Mouse (Mus musculus) left cerebral cortex, adult 2 months (tissue): Measurements from ENCODE around the gene Cd207. TPM values are rescaled to one million over a fixed set of nuclear protein-coding genes. Genes with fewer than 3 reads are reported as not detected.
A peak's percentile ranks its signal among the peaks of the same experiment; 100 is the strongest.

Experiments
- DNase-seq, 2 experiments: peaks; one replicate each; pipeline ENCODE4 v3.0.0; 2021 to 2022; ENCODE audit warnings: low spot score in 2 of 2, mixed read lengths in 1 of 2; ENCODE audit errors: extremely low spot score in 1 of 2
- H3K27ac ChIP-seq: fragments of 200-600 bp; 2 replicates; pipeline ENCODE4 v1.8.1; 2022
- H3K4me3 ChIP-seq: fragments of 200-600 bp; 2 replicates; pipeline ENCODE4 v1.8.1; 2022
- CTCF ChIP-seq: fragments of 200-600 bp; IDR thresholded peaks from 2 replicates; pipeline ENCODE4 v1.8.1; 2022; ENCODE audit warnings: antibody characterized with exemption, mild to moderate bottlenecking, moderate library complexity
- intact Hi-C: fragments of 180-260 bp; cut with DNase I; formaldehyde crosslinking; loops from one replicate; pipeline ENCODE4 v1.15.1; 2025
- long read RNA-seq, 2 experiments: library from polyadenylated mRNA; stranded (forward); transcript quantifications; one replicate each; pipeline ENCODE4 v2.0.0; 2021; ENCODE audit warnings: borderline mapping rate in 2 of 2
- total RNA-seq, 2 experiments: library from RNA; stranded (reverse); gene quantifications; 2 replicates each; pipeline ENCODE4 v1.2.3; 2021

Cd207 gene
- total RNA-seq: not detected
- long read RNA-seq, experiment 1: 0 reads
- long read RNA-seq, experiment 2: 0 reads

- Histone ChIP-seq H3K27ac (no peak within 1 kb of the TSS), H3K4me3 (no peak within 1 kb of the TSS)
- DNase-seq: no peak
- no peak for TF ChIP-seq CTCF
- intact Hi-C loops: loop anchor here (10.0 kb wide), 2 partner anchors 393 to 453 kb away; no protein-coding TSS in a partner anchor
Observed at GRCm38 (mm10) chr6:83677757-83678156, at the start of gene Cd207. Gene Cd207 (minus strand): TSS chr6:83677857.

- DNase-seq: no peak
- intact Hi-C loops: no loop called here
- no peak overlapping the region for H3K4me3 ChIP-seq
- TF ChIP-seq CTCF: peak; percentile 20
- H3K27ac ChIP-seq: no peak overlapping the region
Observed at GRCm38 (mm10) chr6:83727178-83727577, 49.5 kb upstream of the Cd207 start.

GRCm38 (mm10) chr6:83722526-83722925 is 44.9 kb upstream of the Cd207 start:
- DNase-seq: no peak
- intact Hi-C loops: no loop called here
- TF ChIP-seq CTCF: no peak
- Histone ChIP-seq H3K4me3 (no peak overlapping the region), H3K27ac (no peak overlapping the region)

- no peak for TF ChIP-seq CTCF
- no peak overlapping the region for H3K4me3 ChIP-seq
- no peak overlapping the region for H3K27ac ChIP-seq
- intact Hi-C loops: loop anchor here (10.0 kb wide), 1 partner anchor 642 kb away; the partner anchor contains the start of genes Pcgf1 and Tlx2
- no peak for DNase-seq
Observed at GRCm38 (mm10) chr6:83717026-83717425, 39.4 kb upstream of the Cd207 start.

GRCm38 (mm10) chr6:83715461-83716196 is 38.0 kb upstream of the Cd207 start:
- no peak for TF ChIP-seq CTCF
- Histone ChIP-seq H3K27ac (no peak overlapping the region), H3K4me3 (no peak overlapping the region)
- intact Hi-C loops: loop anchor here (10.0 kb wide), 1 partner anchor 641 kb away; the partner anchor contains the start of genes Pcgf1 and Tlx2
- no peak for DNase-seq

GRCm38 (mm10) chr6:83714221-83715123 is 36.8 kb upstream of the Cd207 start:
- H3K27ac ChIP-seq: no peak overlapping the region
- DNase-seq: no peak
- intact Hi-C loops: loop anchor here (1.0 to 10.0 kb wide), 2 partner anchors 14 to 640 kb away; partner anchors contain the start of genes Pcgf1 and Tlx2
- TF ChIP-seq CTCF: no peak
- H3K4me3 ChIP-seq: no peak overlapping the region

- intact Hi-C loops: loop anchor here (1.0 to 10.0 kb wide), 2 partner anchors 13 to 639 kb away; partner anchors contain the start of genes Pcgf1 and Tlx2
- DNase-seq: no peak
- no peak for TF ChIP-seq CTCF
- H3K4me3 ChIP-seq: no peak overlapping the region
- no peak overlapping the region for H3K27ac ChIP-seq
Observed at GRCm38 (mm10) chr6:83713271-83714136, 35.8 kb upstream of the Cd207 start.

GRCm38 (mm10) chr6:83711725-83712475 is 34.2 kb upstream of the Cd207 start:
- H3K27ac ChIP-seq: no peak overlapping the region
- intact Hi-C loops: loop anchor here (10.0 kb wide), 1 partner anchor 637 kb away; the partner anchor contains the start of genes Pcgf1 and Tlx2
- no peak for TF ChIP-seq CTCF
- DNase-seq: no peak
- H3K4me3 ChIP-seq: no peak overlapping the region

- no peak for DNase-seq
- Histone ChIP-seq H3K27ac (no peak within 1 kb of the TSS), H3K4me3 (0 out of 2 replicates have a peak within 1 kb of the TSS, but pooled peaks have one; percentile 7)
- TF ChIP-seq CTCF: no peak
- intact Hi-C loops: loop anchor here (10.0 kb wide), 1 partner anchor 636 kb away; the partner anchor contains the start of genes Pcgf1 and Tlx2
Observed at GRCm38 (mm10) chr6:83711067-83711675, 33.5 kb upstream of the Cd207 start, which contains the start of gene Vax2. Gene Vax2 (plus strand): TSS chr6:83711264.
